Mouse (Mus musculus) olfactory bulb, adult 2 months (tissue): ENCODE data around the gene Rap2a.

ENCODE experiments used
- CTCF ChIP-seq: fragments of 200-500 bp; IDR thresholded peaks from 2 replicates; pipeline ENCODE4 v1.5.1; 2012; ENCODE audit warnings: low read depth, mild to moderate bottlenecking, low read length, moderate library complexity; ENCODE audit not compliant: insufficient read depth
- POLR2A ChIP-seq: fragments of 200-500 bp; IDR thresholded peaks from 2 replicates; pipeline ENCODE4 v1.6.1; 2012; ENCODE audit warnings: mild to moderate bottlenecking, low read depth, low read length, moderate library complexity; ENCODE audit not compliant: insufficient read depth

- TF ChIP-seq CTCF (no peak), POLR2A (no peak)
Measured at GRCm38 (mm10) chr14:120525644-120526043, 47.4 kb downstream of the Rap2a start.
